Mouse (Mus musculus): ENCODE results near the gene Lmx1b. TPM values are rescaled to one million over a fixed set of nuclear protein-coding genes. Genes with fewer than 3 reads are reported as not detected.

The Lmx1b gene
- total RNA-seq, 4 experiments from 2014 or later = 0.17 TPM; not detected in 3

GRCm38 (mm10) chr2:33630081-33631021 lies 10.0 kb downstream of the Lmx1b start:
- DNase-seq = no peak

- no peak for DNase-seq
Measured at GRCm38 (mm10) chr2:33629641-33630040, 10.7 kb downstream of the Lmx1b start.

- DNase-seq = no peak
Measured at GRCm38 (mm10) chr2:33628791-33629190, 11.5 kb downstream of the Lmx1b start.

- DNase-seq = no peak
Measured at GRCm38 (mm10) chr2:33627058-33627375, 13.3 kb downstream of the Lmx1b start.

- no peak for DNase-seq
Measured at GRCm38 (mm10) chr2:33626262-33627057, 13.9 kb downstream of the Lmx1b start.

GRCm38 (mm10) chr2:33617670-33618069 lies 22.6 kb downstream of the Lmx1b start:
- no peak for DNase-seq

GRCm38 (mm10) chr2:33616411-33616843 lies 23.9 kb downstream of the Lmx1b start:
- DNase-seq = no peak

- no peak for DNase-seq
Measured at GRCm38 (mm10) chr2:33615843-33616344, 24.4 kb downstream of the Lmx1b start.

GRCm38 (mm10) chr2:33605487-33606256 lies 34.6 kb downstream of the Lmx1b start:
- DNase-seq = no peak

GRCm38 (mm10) chr2:33604846-33605486 lies 35.3 kb downstream of the Lmx1b start:
- no peak for DNase-seq

GRCm38 (mm10) chr2:33600520-33600919 lies 39.8 kb downstream of the Lmx1b start:
- no peak for DNase-seq

- DNase-seq = no peak
Measured at GRCm38 (mm10) chr2:33597384-33597783, 42.9 kb downstream of the Lmx1b start.

- DNase-seq = no peak
Measured at GRCm38 (mm10) chr2:33595085-33595423, 45.3 kb downstream of the Lmx1b start.

GRCm38 (mm10) chr2:33594181-33595084 lies 45.9 kb downstream of the Lmx1b start:
- no peak for DNase-seq

GRCm38 (mm10) chr2:33592931-33593555 lies 47.3 kb downstream of the Lmx1b start:
- DNase-seq = no peak

- no peak for DNase-seq
Measured at GRCm38 (mm10) chr2:33589280-33589679, 51.0 kb downstream of the Lmx1b start.

GRCm38 (mm10) chr2:33584937-33585910 lies 55.1 kb downstream of the Lmx1b start:
- DNase-seq = no peak

- DNase-seq = no peak
Measured at GRCm38 (mm10) chr2:33583761-33584160, 56.5 kb downstream of the Lmx1b start.

- DNase-seq = no peak
Measured at GRCm38 (mm10) chr2:33583317-33583716, 57.0 kb downstream of the Lmx1b start.
